Mouse (Mus musculus): Measurements from ENCODE around the gene Tmem131l. TPM values are rescaled to one million over a fixed set of nuclear protein-coding genes. Genes with fewer than 3 reads are reported as not detected.

The Tmem131l gene
- polyA plus RNA-seq, 1 experiment from 2014 or later: 123 TPM

GRCm38 (mm10) chr3:84010995-84011663 lies 28.8 kb downstream of the Tmem131l start:
- no peak overlapping the region for H3K4me3 ChIP-seq (ENCODE audit: low read depth, low read length)
- no peak overlapping the region for H3K9ac ChIP-seq (ENCODE audit: low read length)
- ATAC-seq: no peak
- no peaks in the 10 kb centered on the region for H3K9me3 ChIP-seq (replicated peaks; ENCODE audit: control insufficient read depth, low read length)
- H3K27me3 ChIP-seq (replicated peaks; ENCODE audit: control insufficient read depth, insufficient read depth, low read length): no peaks in the 10 kb centered on the region
- H3K27ac ChIP-seq (ENCODE audit: low read depth, low read length): no peak overlapping the region
- 88% methylated on average over 5 of the region's 5 CpGs for WGBS
- 0 out of 2 replicates have a peak, but pooled peaks cover 2% of the 10 kb centered on the region for H3K4me1 ChIP-seq (ENCODE audit: control insufficient read depth, insufficient read depth, low read length)
- no peak overlapping the region for H3K4me2 ChIP-seq (ENCODE audit: low read length)
- DNase-seq (ENCODE audit: low spot score): no peak
- H3K36me3 ChIP-seq (ENCODE audit: control insufficient read depth, insufficient read depth, low read length): peaks cover 41% of the 10 kb centered on the region

GRCm38 (mm10) chr3:84005989-84006388 lies 34.0 kb downstream of the Tmem131l start:
- Histone ChIP-seq H3K27me3 (replicated peaks; ENCODE audit: control insufficient read depth, insufficient read depth, low read length) (no peaks in the 10 kb centered on the region), H3K27ac (ENCODE audit: low read depth, low read length) (no peak overlapping the region), H3K9ac (ENCODE audit: low read length) (no peak overlapping the region), H3K9me3 (replicated peaks; ENCODE audit: control insufficient read depth, low read length) (no peaks in the 10 kb centered on the region), H3K4me3 (ENCODE audit: low read depth, low read length) (no peak overlapping the region), H3K4me2 (ENCODE audit: low read length) (no peak overlapping the region), H3K36me3 (ENCODE audit: control insufficient read depth, insufficient read depth, low read length) (peaks cover 12% of the 10 kb centered on the region; the same call in 1 of the 2 replicates), H3K4me1 (ENCODE audit: control insufficient read depth, insufficient read depth, low read length) (peaks cover 2% of the 10 kb centered on the region; the same call in 1 of the 2 replicates)
- DNase-seq (ENCODE audit: low spot score) (no peak), ATAC-seq (no peak)
- 92% methylated on average over 7 of the region's 7 CpGs for WGBS

GRCm38 (mm10) chr3:84004330-84005090 lies 35.5 kb downstream of the Tmem131l start:
- peaks cover 12% of the 10 kb centered on the region; the same call in 1 of the 2 replicates for H3K36me3 ChIP-seq (ENCODE audit: control insufficient read depth, insufficient read depth, low read length)
- H3K4me1 ChIP-seq (ENCODE audit: control insufficient read depth, insufficient read depth, low read length): peaks cover 2% of the 10 kb centered on the region; the same call in 1 of the 2 replicates
- no peak overlapping the region for H3K4me3 ChIP-seq (ENCODE audit: low read depth, low read length)
- DNase-seq (ENCODE audit: low spot score): no peak
- H3K27me3 ChIP-seq (replicated peaks; ENCODE audit: control insufficient read depth, insufficient read depth, low read length): no peaks in the 10 kb centered on the region
- H3K4me2 ChIP-seq (ENCODE audit: low read length): no peak overlapping the region
- H3K9ac ChIP-seq (ENCODE audit: low read length): no peak overlapping the region
- H3K9me3 ChIP-seq (replicated peaks; ENCODE audit: control insufficient read depth, low read length): no peaks in the 10 kb centered on the region
- WGBS: 77% methylated on average over 2 of the region's 2 CpGs
- ATAC-seq: no peak
- no peak overlapping the region for H3K27ac ChIP-seq (ENCODE audit: low read depth, low read length)

GRCm38 (mm10) chr3:84002433-84003090 lies 37.4 kb downstream of the Tmem131l start:
- 91% methylated on average over 6 of the region's 6 CpGs for WGBS
- peaks cover 8% of the 10 kb centered on the region for H3K4me1 ChIP-seq (ENCODE audit: control insufficient read depth, insufficient read depth, low read length)

GRCm38 (mm10) chr3:83997563-83997962 lies 42.4 kb downstream of the Tmem131l start:
- WGBS: 21% methylated on average over 5 of the region's 5 CpGs
- peak overlapping the region; percentile 3; the same call in 1 of the 2 replicates for H3K4me2 ChIP-seq (ENCODE audit: low read length)
- DNase-seq (ENCODE audit: low spot score) (peak; percentile 74), ATAC-seq (peak; percentile 57)
- H3K27me3 ChIP-seq (replicated peaks; ENCODE audit: control insufficient read depth, insufficient read depth, low read length): no peaks in the 10 kb centered on the region
- H3K9me3 ChIP-seq (replicated peaks; ENCODE audit: control insufficient read depth, low read length): no peaks in the 10 kb centered on the region
- no peak overlapping the region for H3K4me3 ChIP-seq (ENCODE audit: low read depth, low read length)
- H3K9ac ChIP-seq (ENCODE audit: low read length): no peak overlapping the region
- H3K27ac ChIP-seq (ENCODE audit: low read depth, low read length): peak overlapping the region; percentile 80
- peaks cover 58% of the 10 kb centered on the region for H3K4me1 ChIP-seq (ENCODE audit: control insufficient read depth, insufficient read depth, low read length)
- peaks cover 4% of the 10 kb centered on the region; the same call in 1 of the 2 replicates for H3K36me3 ChIP-seq (ENCODE audit: control insufficient read depth, insufficient read depth, low read length)

More at GRCm38 (mm10) chr3:84002433-84003090, 37.4 kb downstream of the Tmem131l start:
- Histone ChIP-seq H3K4me2 (ENCODE audit: low read length) (no peak overlapping the region), H3K4me3 (ENCODE audit: low read depth, low read length) (no peak overlapping the region), H3K9ac (ENCODE audit: low read length) (no peak overlapping the region), H3K27ac (ENCODE audit: low read depth, low read length) (no peak overlapping the region), H3K9me3 (replicated peaks; ENCODE audit: control insufficient read depth, low read length) (no peaks in the 10 kb centered on the region), H3K36me3 (ENCODE audit: control insufficient read depth, insufficient read depth, low read length) (peaks cover 4% of the 10 kb centered on the region; the same call in 1 of the 2 replicates), H3K27me3 (replicated peaks; ENCODE audit: control insufficient read depth, insufficient read depth, low read length) (no peaks in the 10 kb centered on the region)
- DNase-seq (ENCODE audit: low spot score): no peak
- no peak for ATAC-seq

GRCm38 (mm10) chr3:83997036-83997435 lies 42.9 kb downstream of the Tmem131l start:
- Histone ChIP-seq H3K9ac (ENCODE audit: low read length) (no peak overlapping the region; the same call in 1 of the 2 replicates), H3K4me3 (ENCODE audit: low read depth, low read length) (no peak overlapping the region), H3K36me3 (ENCODE audit: control insufficient read depth, insufficient read depth, low read length) (peaks cover 4% of the 10 kb centered on the region; the same call in 1 of the 2 replicates), H3K27me3 (replicated peaks; ENCODE audit: control insufficient read depth, insufficient read depth, low read length) (no peaks in the 10 kb centered on the region), H3K4me2 (ENCODE audit: low read length) (no peak overlapping the region; the same call in 1 of the 2 replicates), H3K4me1 (ENCODE audit: control insufficient read depth, insufficient read depth, low read length) (peaks cover 63% of the 10 kb centered on the region), H3K9me3 (replicated peaks; ENCODE audit: control insufficient read depth, low read length) (no peaks in the 10 kb centered on the region), H3K27ac (ENCODE audit: low read depth, low read length) (peak overlapping the region; percentile 80)
- 22% methylated on average over 3 of the region's 3 CpGs for WGBS
- peak; percentile 72 for DNase-seq (ENCODE audit: low spot score)
- peak; percentile 60 for ATAC-seq

- Histone ChIP-seq H3K9ac (ENCODE audit: low read length) (no peak overlapping the region), H3K27me3 (replicated peaks; ENCODE audit: control insufficient read depth, insufficient read depth, low read length) (no peaks in the 10 kb centered on the region), H3K27ac (ENCODE audit: low read depth, low read length) (peak overlapping the region; percentile 80; the same call in 1 of the 2 replicates), H3K36me3 (ENCODE audit: control insufficient read depth, insufficient read depth, low read length) (no peaks in the 10 kb centered on the region), H3K9me3 (replicated peaks; ENCODE audit: control insufficient read depth, low read length) (no peaks in the 10 kb centered on the region), H3K4me3 (ENCODE audit: low read depth, low read length) (no peak overlapping the region), H3K4me2 (ENCODE audit: low read length) (no peak overlapping the region), H3K4me1 (ENCODE audit: control insufficient read depth, insufficient read depth, low read length) (peaks cover 73% of the 10 kb centered on the region)
- ATAC-seq: no peak
- WGBS: 62% methylated on average over 6 of the region's 6 CpGs
- no peak for DNase-seq (ENCODE audit: low spot score)
Observed at GRCm38 (mm10) chr3:83996086-83996485, 43.9 kb downstream of the Tmem131l start.

GRCm38 (mm10) chr3:83995254-83995830 lies 44.6 kb downstream of the Tmem131l start:
- DNase-seq (ENCODE audit: low spot score) (no peak), ATAC-seq (no peak)
- 43% methylated on average over 9 of the region's 9 CpGs for WGBS
- H3K4me2 ChIP-seq (ENCODE audit: low read length): no peak overlapping the region
- no peaks in the 10 kb centered on the region for H3K27me3 ChIP-seq (replicated peaks; ENCODE audit: control insufficient read depth, insufficient read depth, low read length)
- no peaks in the 10 kb centered on the region for H3K36me3 ChIP-seq (ENCODE audit: control insufficient read depth, insufficient read depth, low read length)
- no peak overlapping the region for H3K4me3 ChIP-seq (ENCODE audit: low read depth, low read length)
- H3K9me3 ChIP-seq (replicated peaks; ENCODE audit: control insufficient read depth, low read length): no peaks in the 10 kb centered on the region
- H3K27ac ChIP-seq (ENCODE audit: low read depth, low read length): peak overlapping the region; percentile 80; the same call in 1 of the 2 replicates
- peak overlapping the region; percentile 41; the same call in 1 of the 2 replicates for H3K9ac ChIP-seq (ENCODE audit: low read length)
- peaks cover 80% of the 10 kb centered on the region for H3K4me1 ChIP-seq (ENCODE audit: control insufficient read depth, insufficient read depth, low read length)

All from forebrain, embryonic 14.5 days (tissue).